Mouse (Mus musculus) cortical plate, adult 2 months (tissue): ENCODE measurements around the gene Fxn.

Source experiments
- CTCF ChIP-seq: fragments of 200-500 bp; IDR thresholded peaks from 2 replicates; pipeline ENCODE4 v1.5.1; 2011; ENCODE audit warnings: mild to moderate bottlenecking, control low read depth, low read length; ENCODE audit not compliant: insufficient read depth; ENCODE audit errors: extremely low read depth
- POLR2A ChIP-seq: fragments of 200-500 bp; IDR thresholded peaks from 2 replicates; pipeline ENCODE4 v1.6.1; 2011; ENCODE audit warnings: mild to moderate bottlenecking, low read length, control low read depth; ENCODE audit not compliant: insufficient read depth; ENCODE audit errors: extremely low read depth

- no peak for TF ChIP-seq CTCF
- TF ChIP-seq POLR2A: no peak
These were observed 17.7 kb downstream of the Fxn start for GRCm38 (mm10) chr19:24262736-24263135.
